Mouse (Mus musculus) hindbrain, embryonic 15.5 days (tissue): Measurements from ENCODE around the gene Emilin3. TPM values are rescaled to one million over a fixed set of nuclear protein-coding genes. Genes with fewer than 3 reads are reported as not detected.
A peak's percentile ranks its signal among the peaks of the same experiment; 100 is the strongest.
"Not testable (repeated sequence)": the region's sequence is repeated elsewhere in the genome, so short reads cannot be mapped to it uniquely, and the experiment has no call there.

Source experiments
- ATAC-seq: fragments of 200-750 bp; cut with Nextera tagmentation; 2 replicates; pipeline ENCODE4 v1.8.0; 2017; ENCODE audit warnings: low read depth, moderate number of reproducible peaks, moderate TSS enrichment; ENCODE audit not compliant: low FRiP score
- H3K27ac ChIP-seq: fragments of 300-500 bp; sonication (generic); replicated peaks from 2 replicates; pipeline ENCODE4 v1.5.1; 2015; ENCODE audit warnings: mild to moderate bottlenecking, inconsistent platforms
- H3K27me3 ChIP-seq: fragments of 300-500 bp; sonication (generic); 2 replicates; pipeline ENCODE4 v1.6.1; 2015; ENCODE audit warnings: control low read depth, inconsistent platforms
- H3K36me3 ChIP-seq: fragments of 300-500 bp; sonication (generic); 2 replicates; pipeline ENCODE4 v1.6.1; 2015; ENCODE audit warnings: control low read depth, inconsistent platforms
- H3K4me1 ChIP-seq: fragments of 300-500 bp; sonication (generic); replicated peaks from 2 replicates; pipeline ENCODE4 v1.6.1; 2015; ENCODE audit warnings: control low read depth, inconsistent platforms
- H3K4me2 ChIP-seq: fragments of 300-500 bp; sonication (generic); 2 replicates; pipeline ENCODE4 v1.6.1; 2015; ENCODE audit warnings: moderate library complexity, mild to moderate bottlenecking, inconsistent platforms
- H3K4me3 ChIP-seq: fragments of 300-500 bp; sonication (generic); 2 replicates; pipeline ENCODE4 v1.5.1; 2015; ENCODE audit warnings: mild to moderate bottlenecking, inconsistent platforms
- H3K9ac ChIP-seq: fragments of 300-500 bp; sonication (generic); 2 replicates; pipeline ENCODE4 v1.6.1; 2015; ENCODE audit warnings: inconsistent platforms
- H3K9me3 ChIP-seq: fragments of 300-500 bp; sonication (generic); 2 replicates; pipeline ENCODE4 v1.6.1; 2016; ENCODE audit warnings: control low read depth, inconsistent platforms
- WGBS: fragments of 180-500 bp; shearing (Covaris S2); methylation state at CpG from one replicate; pipeline ENCODE4 v1.1.7; 2015; 5-methylcytosine and 5-hydroxymethylcytosine counted together
- polyA plus RNA-seq: library from polyadenylated mRNA; unstranded; fragments of >200 nt; fragmentation: Nextera tagmentation; extraction: Ambion mirVana; gene quantifications from 2 replicates; pipeline ENCODE4 v1.2.1, GENCODE M21; 2015

Emilin3 gene
- 0.66 TPM in 2 replicates for polyA plus RNA-seq

- Histone ChIP-seq H3K9ac (peak within 1 kb of the TSS; percentile 28; the same call in 1 of the 2 replicates), H3K4me3 (peak within 1 kb of the TSS; percentile 45), H3K4me1 (peaks cover 14% of the 10 kb centered on the region), H3K4me2 (peak within 1 kb of the TSS; percentile 89), H3K9me3 (no peaks in the 10 kb centered on the region), H3K27ac (no peak within 1 kb of the TSS), H3K36me3 (no peaks in the 10 kb centered on the region), H3K27me3 (peaks cover 51% of the 10 kb centered on the region)
- no peak for ATAC-seq
- 2% methylated on average over 43 of the region's 46 CpGs for WGBS
Measured at GRCm38 (mm10) chr2:160912231-160912671, at the start of gene Emilin3. Gene Emilin3 (minus strand): TSS chr2:160912328.

DNA sequence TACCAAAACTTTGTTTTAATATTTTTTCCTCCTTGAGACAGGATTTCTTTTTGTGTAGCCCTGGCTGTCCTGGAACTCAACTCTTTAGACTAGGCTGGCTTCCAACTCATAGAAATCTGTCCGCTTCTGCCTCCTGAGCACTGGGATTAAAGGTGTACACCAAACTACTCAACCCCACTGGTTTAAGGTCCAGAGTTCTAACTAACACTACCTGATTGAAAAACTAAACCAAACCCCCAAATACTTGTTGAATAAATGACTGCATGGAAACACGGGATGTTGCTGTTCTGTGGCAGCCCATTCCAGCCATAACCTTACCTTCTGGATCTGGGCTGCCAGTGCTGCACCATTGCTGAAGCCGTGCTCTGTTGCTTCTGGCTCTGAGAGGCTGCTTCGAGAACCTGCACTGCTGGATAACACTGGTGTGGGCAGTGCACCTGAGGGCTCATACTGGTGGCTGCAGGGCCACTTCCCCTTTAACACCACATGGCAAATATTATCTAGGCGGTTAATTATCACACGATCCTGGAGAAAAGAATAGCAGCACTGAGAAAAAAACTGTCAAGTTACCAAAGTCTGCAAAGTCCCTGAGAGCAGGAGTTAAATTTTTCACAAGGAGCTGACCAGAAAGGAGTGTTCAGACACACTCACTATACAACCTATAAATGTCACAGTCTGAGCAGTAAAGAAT lies 49.0 kb upstream of the Emilin3 start:
- no peak for ATAC-seq
- H3K27ac ChIP-seq, result no peak overlapping the region

GRCm38 (mm10) chr2:160959901-160960300 lies 47.8 kb upstream of the Emilin3 start:
- no peaks in the 10 kb centered on the region for H3K4me1 ChIP-seq
- H3K9ac ChIP-seq, result no peak overlapping the region
- H3K4me3 ChIP-seq, result no peak overlapping the region
- no peaks in the 10 kb centered on the region for H3K9me3 ChIP-seq
- ATAC-seq, result no peak
- H3K4me2 ChIP-seq, result no peak overlapping the region
- no peak overlapping the region for H3K27ac ChIP-seq
- WGBS, result 95% methylated on average over 5 of the region's 5 CpGs
- no peaks in the 10 kb centered on the region for H3K27me3 ChIP-seq
- peaks cover 72% of the 10 kb centered on the region for H3K36me3 ChIP-seq

More for the DNA sequence above, 49.0 kb upstream of the Emilin3 start:
- Histone ChIP-seq H3K4me2 (no peak overlapping the region), H3K27me3 (no peaks in the 10 kb centered on the region), H3K36me3 (peaks cover 72% of the 10 kb centered on the region), H3K4me1 (no peaks in the 10 kb centered on the region), H3K9ac (no peak overlapping the region), H3K4me3 (no peak overlapping the region), H3K9me3 (no peaks in the 10 kb centered on the region)
- WGBS, result 95% methylated on average over 6 of the region's 6 CpGs

DNA sequence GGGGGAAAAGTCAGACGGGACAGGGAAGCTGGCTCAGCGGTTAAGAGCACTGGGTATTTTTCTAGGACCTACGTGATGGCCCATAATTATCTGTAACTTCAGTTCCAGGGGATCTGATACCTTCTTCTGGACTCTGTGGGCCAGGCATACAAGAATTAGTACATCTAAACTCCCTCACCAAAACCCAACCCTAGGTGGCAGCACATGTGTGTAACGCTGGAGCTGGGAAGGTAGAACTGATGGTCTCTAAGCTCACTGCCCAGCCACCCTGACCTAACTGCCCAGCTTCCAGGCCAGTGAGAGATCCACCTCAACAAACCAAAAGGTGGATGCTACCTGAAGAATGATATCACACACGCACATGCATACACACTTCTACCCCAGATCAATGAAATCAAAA lies 46.6 kb upstream of the Emilin3 start:
- Histone ChIP-seq H3K4me3 (no peak overlapping the region), H3K9me3 (no peaks in the 10 kb centered on the region), H3K27me3 (no peaks in the 10 kb centered on the region), H3K9ac (no peak overlapping the region), H3K4me1 (no peaks in the 10 kb centered on the region), H3K36me3 (peaks cover 75% of the 10 kb centered on the region), H3K4me2 (no peak overlapping the region), H3K27ac (no peak overlapping the region)
- no peak for ATAC-seq
- WGBS, result 95% methylated on average over 5 of the region's 5 CpGs

DNA sequence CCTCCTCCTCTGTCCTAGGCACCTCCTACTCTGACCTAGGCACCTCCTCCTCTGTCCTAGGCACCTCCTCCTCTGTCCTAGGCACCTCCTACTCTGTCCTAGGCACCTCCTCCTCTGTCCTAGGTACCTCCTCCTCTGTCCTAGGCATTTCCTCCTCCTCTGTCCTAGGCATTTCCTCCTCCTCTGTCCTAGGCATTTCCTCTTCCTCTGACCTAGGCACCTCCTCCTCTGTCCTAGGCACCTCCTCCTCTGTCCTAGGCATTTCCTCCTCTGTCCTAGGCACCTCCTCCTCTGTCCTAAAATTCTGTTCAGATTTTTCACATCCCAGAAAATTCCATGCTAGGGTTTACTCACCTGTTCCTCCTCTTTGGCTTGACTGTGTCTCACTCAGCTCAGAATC lies 45.7 kb upstream of the Emilin3 start:
- H3K27me3 ChIP-seq, H3K9ac ChIP-seq, H3K27ac ChIP-seq, H3K4me2 ChIP-seq, H3K4me3 ChIP-seq, ATAC-seq, H3K4me1 ChIP-seq, H3K9me3 ChIP-seq: not testable (repeated sequence)
- H3K36me3 ChIP-seq, result peaks cover 72% of the 10 kb centered on the region

DNA sequence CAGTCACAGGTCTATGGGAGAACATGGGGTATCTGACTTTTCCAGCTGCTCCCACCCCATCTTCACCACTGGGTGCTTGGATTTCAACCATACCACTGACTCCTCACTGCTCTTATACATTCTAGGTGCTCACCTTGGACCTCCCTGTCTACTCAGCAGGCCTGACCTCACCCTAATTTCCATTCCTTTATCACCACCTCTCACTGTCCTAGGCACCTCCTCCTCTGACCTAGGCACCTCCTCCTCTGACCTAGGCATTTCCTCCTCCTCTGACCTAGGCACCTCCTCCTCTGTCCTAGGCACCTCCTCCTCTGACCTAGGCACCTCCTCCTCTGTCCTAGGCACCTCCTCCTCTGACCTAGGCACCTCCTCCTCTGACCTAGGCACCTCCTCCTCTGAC lies 45.2 kb upstream of the Emilin3 start:
- not testable (repeated sequence) for H3K9ac ChIP-seq, H3K27me3 ChIP-seq, H3K27ac ChIP-seq, ATAC-seq, H3K4me3 ChIP-seq, H3K4me2 ChIP-seq, H3K9me3 ChIP-seq, H3K4me1 ChIP-seq
- peaks cover 67% of the 10 kb centered on the region for H3K36me3 ChIP-seq

DNA sequence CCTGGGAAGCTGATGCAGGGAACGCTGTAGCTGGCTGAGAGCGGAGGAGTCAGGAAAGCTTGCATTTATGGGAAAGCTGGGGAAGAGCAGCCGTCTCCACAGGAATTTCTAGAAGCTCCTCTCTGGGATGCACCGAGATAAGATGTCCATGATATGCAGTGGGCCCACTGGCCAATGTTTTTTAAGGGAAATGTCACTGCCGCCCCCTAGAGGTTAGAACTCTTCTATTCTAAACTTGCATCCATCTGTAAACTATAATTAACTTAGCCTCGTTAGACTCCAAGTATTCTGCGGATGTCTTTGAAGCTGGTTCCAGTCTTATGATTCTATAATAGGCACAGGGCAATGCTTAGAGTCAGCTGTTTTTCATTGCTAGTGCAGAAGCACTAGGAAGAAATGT lies 43.2 kb upstream of the Emilin3 start:
- WGBS, result 78% methylated on average over 7 of the region's 7 CpGs
- no peak for ATAC-seq
- Histone ChIP-seq H3K9me3 (no peaks in the 10 kb centered on the region), H3K9ac (no peak overlapping the region), H3K36me3 (peaks cover 59% of the 10 kb centered on the region), H3K27ac (no peak overlapping the region), H3K27me3 (no peaks in the 10 kb centered on the region), H3K4me3 (no peak overlapping the region), H3K4me1 (no peaks in the 10 kb centered on the region), H3K4me2 (no peak overlapping the region)

DNA sequence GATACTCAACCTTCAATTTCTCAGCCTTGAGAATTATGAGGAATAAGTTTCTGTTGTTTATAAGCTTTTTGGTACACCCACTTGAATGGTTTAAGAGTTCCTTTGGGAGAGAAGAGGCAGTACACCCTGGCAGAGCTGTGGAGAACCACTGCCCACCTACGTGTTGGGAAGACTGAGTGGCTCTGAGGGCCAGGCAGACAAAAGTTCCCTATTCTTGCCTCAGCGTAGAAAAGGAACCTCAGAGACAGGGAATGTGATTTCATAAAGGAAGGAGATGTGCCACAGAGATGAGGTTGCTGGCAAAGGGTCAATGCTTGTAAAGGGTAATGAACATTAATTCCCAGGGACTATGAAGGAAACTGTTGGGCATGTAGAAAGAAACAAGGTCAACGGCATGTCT lies 42.4 kb upstream of the Emilin3 start:
- H3K9me3 ChIP-seq, result no peaks in the 10 kb centered on the region
- no peak overlapping the region for H3K27ac ChIP-seq
- H3K4me2 ChIP-seq, result no peak overlapping the region
- no peaks in the 10 kb centered on the region for H3K27me3 ChIP-seq
- WGBS, result 91% methylated on average over 3 of the region's 3 CpGs
- H3K9ac ChIP-seq, result no peak overlapping the region
- H3K36me3 ChIP-seq, result peaks cover 58% of the 10 kb centered on the region
- H3K4me3 ChIP-seq, result no peak overlapping the region
- ATAC-seq, result no peak
- H3K4me1 ChIP-seq, result no peaks in the 10 kb centered on the region

DNA sequence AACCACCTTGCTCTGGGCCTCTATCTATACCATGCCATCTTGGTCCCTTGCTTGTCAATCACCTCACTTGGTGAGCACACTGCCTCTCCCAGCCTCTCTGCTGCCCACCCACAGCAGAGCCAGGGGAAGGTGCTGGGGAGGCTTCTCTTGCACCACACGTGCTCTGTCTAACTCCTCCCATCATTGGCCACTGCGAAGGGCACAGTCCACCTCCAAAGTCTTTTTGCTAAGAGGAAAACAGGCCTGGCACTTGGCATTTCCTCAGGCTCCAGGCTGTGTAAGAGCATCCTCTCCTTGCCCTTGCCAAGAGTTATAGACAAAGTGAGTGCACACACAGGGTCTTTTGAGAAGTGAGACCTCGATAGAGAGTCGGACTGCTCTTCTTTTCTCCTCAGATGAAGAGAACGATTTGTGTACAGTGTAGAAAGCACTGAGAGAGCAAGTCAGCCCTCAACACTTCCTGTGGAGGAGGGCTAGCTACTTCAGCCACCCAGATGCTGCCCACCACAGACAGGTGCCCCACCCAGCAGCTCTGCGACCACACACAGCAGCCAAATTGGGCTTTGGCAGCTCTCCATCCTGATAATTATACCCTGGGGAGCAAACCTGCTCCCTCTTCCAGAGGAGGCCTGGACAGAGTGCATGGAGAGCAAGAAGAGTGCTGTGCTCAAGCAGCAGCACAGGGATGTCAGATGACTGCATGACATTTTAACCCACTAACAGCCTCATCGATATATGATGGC lies 41.2 kb upstream of the Emilin3 start:
- Histone ChIP-seq H3K4me2 (no peak overlapping the region), H3K9ac (no peak overlapping the region), H3K36me3 (peaks cover 66% of the 10 kb centered on the region), H3K4me1 (no peaks in the 10 kb centered on the region), H3K27ac (no peak overlapping the region), H3K4me3 (no peak overlapping the region), H3K27me3 (no peaks in the 10 kb centered on the region), H3K9me3 (no peaks in the 10 kb centered on the region)
- WGBS, result 69% methylated on average over 7 of the region's 7 CpGs
- ATAC-seq, result peak; percentile 68

GRCm38 (mm10) chr2:160951595-160951994 lies 39.5 kb upstream of the Emilin3 start:
- 81% methylated on average over 4 of the region's 4 CpGs for WGBS

DNA sequence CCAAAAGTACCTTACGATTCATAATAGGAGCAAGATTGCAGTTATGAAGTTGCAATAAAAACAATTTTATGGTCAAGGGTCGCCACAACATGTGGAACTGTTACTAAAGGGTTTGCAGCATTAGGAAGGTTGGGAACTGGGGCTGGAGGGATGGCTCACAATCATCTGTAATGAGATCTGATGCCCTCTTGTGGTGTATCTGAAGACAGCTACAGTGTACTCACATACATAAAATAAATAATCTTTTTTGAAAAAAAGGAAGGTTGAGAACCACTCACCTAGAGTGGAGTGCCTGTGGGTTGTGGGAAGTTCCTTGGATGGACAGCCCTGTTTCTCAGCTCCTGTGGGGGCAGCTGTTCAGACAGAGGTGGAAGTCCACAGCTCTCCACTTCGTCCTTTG lies 30.3 kb upstream of the Emilin3 start:
- Histone ChIP-seq H3K4me1 (no peaks in the 10 kb centered on the region), H3K9ac (no peak overlapping the region), H3K9me3 (no peaks in the 10 kb centered on the region), H3K36me3 (peaks cover 4% of the 10 kb centered on the region; the same call in 1 of the 2 replicates), H3K4me2 (no peak overlapping the region), H3K27me3 (no peaks in the 10 kb centered on the region), H3K4me3 (no peak overlapping the region), H3K27ac (no peak overlapping the region)
- WGBS, result 66% methylated on average over 3 of the region's 3 CpGs
- ATAC-seq, result peak; percentile 8; the same call in 1 of the 2 replicates

More at GRCm38 (mm10) chr2:160951595-160951994, 39.5 kb upstream of the Emilin3 start:
- no peaks in the 10 kb centered on the region for H3K27me3 ChIP-seq
- no peak overlapping the region for H3K4me3 ChIP-seq
- no peak overlapping the region for H3K27ac ChIP-seq
- no peak overlapping the region for H3K4me2 ChIP-seq
- H3K4me1 ChIP-seq, result no peaks in the 10 kb centered on the region
- no peak overlapping the region for H3K9ac ChIP-seq
- no peaks in the 10 kb centered on the region for H3K9me3 ChIP-seq
- ATAC-seq, result no peak
- peaks cover 68% of the 10 kb centered on the region for H3K36me3 ChIP-seq

GRCm38 (mm10) chr2:160940930-160941709 lies 29.0 kb upstream of the Emilin3 start:
- no peak for ATAC-seq
- no peak overlapping the region for H3K27ac ChIP-seq

More at GRCm38 (mm10) chr2:160940930-160941709, 29.0 kb upstream of the Emilin3 start:
- H3K27me3 ChIP-seq, result no peaks in the 10 kb centered on the region
- WGBS, result 72% methylated on average over 17 of the region's 17 CpGs
- H3K9me3 ChIP-seq, result no peaks in the 10 kb centered on the region
- H3K4me2 ChIP-seq, result no peak overlapping the region
- no peak overlapping the region for H3K4me3 ChIP-seq
- H3K9ac ChIP-seq, result no peak overlapping the region
- no peaks in the 10 kb centered on the region for H3K4me1 ChIP-seq
- H3K36me3 ChIP-seq, result no peaks in the 10 kb centered on the region; the same call in 1 of the 2 replicates
